Mouse (Mus musculus) kidney, adult 2 months (tissue): Measurements from ENCODE around the gene Aurkb. TPM values are rescaled to one million over a fixed set of nuclear protein-coding genes. Genes with fewer than 3 reads are reported as not detected.

Experiments used
- DNase-seq: peaks from one replicate; pipeline ENCODE4 v3.0.0; 2021
- H3K27ac ChIP-seq: fragments of 200-500 bp; 2 replicates; pipeline ENCODE4 v1.5.1; 2012; ENCODE audit warnings: low read depth, low read length, control low read depth, inconsistent platforms; ENCODE audit not compliant: insufficient read depth
- H3K27me3 ChIP-seq: fragments of 200-500 bp; replicated peaks from 2 replicates; pipeline ENCODE4 v1.6.1; 2012; ENCODE audit warnings: mild to moderate bottlenecking, moderate library complexity, low read length, inconsistent platforms; ENCODE audit not compliant: control insufficient read depth, insufficient read depth
- H3K36me3 ChIP-seq: fragments of 200-500 bp; 2 replicates; pipeline ENCODE4 v1.6.1; 2012; ENCODE audit warnings: mild to moderate bottlenecking, moderate library complexity, low read length, inconsistent platforms; ENCODE audit not compliant: control insufficient read depth, insufficient read depth
- H3K4me1 ChIP-seq: fragments of 200-500 bp; 2 replicates; pipeline ENCODE4 v1.6.1; 2011; ENCODE audit warnings: low read length; ENCODE audit not compliant: control insufficient read depth, insufficient read depth
- H3K4me3 ChIP-seq: fragments of 200-500 bp; 2 replicates; pipeline ENCODE4 v1.5.1; 2011; ENCODE audit warnings: mild to moderate bottlenecking, low read depth, low read length, control low read depth; ENCODE audit not compliant: insufficient read depth
- CTCF ChIP-seq: fragments of 200-500 bp; conservative IDR thresholded peaks from 2 replicates; pipeline ENCODE4 v1.5.1; 2011; ENCODE audit warnings: low read depth, mild to moderate bottlenecking, control low read depth, low read length, moderate library complexity, mixed read lengths; ENCODE audit not compliant: insufficient read depth, insufficient read length
- POLR2A ChIP-seq: fragments of 200-500 bp; IDR thresholded peaks from one replicate; pipeline ENCODE4 v1.6.1; 2011; ENCODE audit warnings: low read depth, low read length, control low read depth
- whole genome bisulfite sequencing: fragments of 180-500 bp; shearing (Covaris S2); methylation state at CpG from one replicate; pipeline ENCODE4 v1.1.7; 2018; 5-methylcytosine and 5-hydroxymethylcytosine counted together
- polyA plus RNA-seq: library from polyadenylated mRNA; depleted of rRNA; stranded (reverse); fragments of >200 nt; gene quantifications from 2 replicates; pipeline ENCODE4 v1.2.3, GENCODE M21; 2012

Gene Aurkb
- polyA plus RNA-seq, 1 experiment = 1.7 TPM

- DNase-seq = no peak
- 55% methylated on average over 6 of the region's 6 CpGs for WGBS
- H3K36me3 ChIP-seq = no peaks in the 10 kb centered on the region
- no peaks in the 10 kb centered on the region for H3K27me3 ChIP-seq
- no peak overlapping the region for H3K4me3 ChIP-seq
- no peak for TF ChIP-seq CTCF
- TF ChIP-seq POLR2A = no peak
- H3K4me1 ChIP-seq = peaks cover 6% of the 10 kb centered on the region
- H3K27ac ChIP-seq = no peak overlapping the region
Observed at GRCm38 (mm10) chr11:69085608-69086007, 40.2 kb downstream of the Aurkb start.

- H3K36me3 ChIP-seq = no peaks in the 10 kb centered on the region
- H3K4me1 ChIP-seq = peaks cover 6% of the 10 kb centered on the region
- 57% methylated on average over 6 of the region's 6 CpGs for WGBS
- no peak overlapping the region for H3K27ac ChIP-seq
- TF ChIP-seq POLR2A (no peak), CTCF (no peak)
- no peaks in the 10 kb centered on the region for H3K27me3 ChIP-seq
- no peak overlapping the region for H3K4me3 ChIP-seq
- DNase-seq = no peak
Observed at GRCm38 (mm10) chr11:69086390-69086789, 40.9 kb downstream of the Aurkb start.

GRCm38 (mm10) chr11:69087082-69087481 is 41.6 kb downstream of the Aurkb start:
- TF ChIP-seq POLR2A (no peak), CTCF (no peak)
- H3K4me3 ChIP-seq = no peak overlapping the region
- WGBS = 65% methylated on average over 4 of the region's 4 CpGs
- peaks cover 6% of the 10 kb centered on the region for H3K4me1 ChIP-seq
- DNase-seq = no peak
- H3K36me3 ChIP-seq = no peaks in the 10 kb centered on the region
- no peaks in the 10 kb centered on the region for H3K27me3 ChIP-seq
- H3K27ac ChIP-seq = no peak overlapping the region

DNA sequence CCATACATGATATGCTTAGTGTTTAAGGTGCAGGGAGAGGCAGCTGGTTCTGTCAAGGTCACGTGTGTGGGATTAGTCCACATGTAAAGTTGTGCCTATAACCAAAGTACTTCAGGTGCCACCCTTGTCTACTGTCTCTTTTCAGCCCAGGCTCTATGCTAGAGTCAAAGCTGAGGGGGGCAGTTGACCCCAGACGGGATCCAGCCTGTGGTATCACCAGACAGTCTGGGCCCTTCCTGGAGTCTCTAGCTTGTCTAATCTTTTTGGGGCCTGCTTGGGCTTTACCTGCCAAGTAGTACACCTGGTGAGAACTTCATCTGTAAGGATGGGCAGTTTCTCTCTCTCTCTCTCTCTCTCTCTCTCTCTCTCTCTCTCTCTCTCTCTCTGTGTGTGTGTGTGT is 42.1 kb downstream of the Aurkb start:
- peaks cover 7% of the 10 kb centered on the region for H3K4me1 ChIP-seq
- no peak for DNase-seq
- no peak overlapping the region for H3K4me3 ChIP-seq
- no peak overlapping the region for H3K27ac ChIP-seq
- no peak for TF ChIP-seq POLR2A
- TF ChIP-seq CTCF = no peak
- no peaks in the 10 kb centered on the region for H3K27me3 ChIP-seq
- WGBS = 90% methylated on average over 2 of the region's 2 CpGs
- no peaks in the 10 kb centered on the region for H3K36me3 ChIP-seq

DNA sequence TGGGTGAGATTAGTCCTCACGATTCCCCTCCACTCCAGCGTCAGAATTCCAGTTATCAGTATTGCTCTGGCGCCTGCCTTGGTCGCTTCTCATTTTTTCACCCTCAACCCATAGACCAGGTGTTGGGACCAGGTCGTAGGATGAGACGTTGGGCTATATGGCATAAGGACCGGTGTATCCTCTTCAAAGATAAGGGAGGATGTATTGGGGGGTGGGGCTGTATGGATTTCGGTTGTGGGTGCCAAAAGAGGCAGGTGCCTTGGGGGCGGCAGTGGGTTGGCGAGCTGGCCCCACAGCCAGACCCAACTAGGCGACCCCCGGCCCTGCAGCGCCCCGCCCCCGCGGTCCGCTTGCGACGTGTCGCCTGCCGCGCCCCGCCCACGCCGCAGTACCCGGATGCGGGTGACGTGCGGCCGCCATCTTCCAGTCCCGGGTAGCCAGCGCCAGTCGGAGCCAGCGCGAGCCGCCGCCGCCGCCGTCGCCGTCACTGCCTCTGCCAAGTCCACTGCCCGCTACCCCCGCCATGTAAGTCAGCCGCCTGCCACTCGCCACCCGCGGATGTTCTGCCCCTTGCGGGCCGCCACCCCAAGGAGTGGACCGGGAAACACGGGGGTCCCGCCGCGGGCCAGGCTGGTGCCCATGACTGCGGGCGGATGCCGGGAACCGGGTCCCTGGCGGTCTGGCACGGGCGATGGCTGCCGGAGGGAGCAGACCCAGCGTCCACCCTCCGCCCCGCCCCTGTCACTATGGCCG is 42.8 kb downstream of the Aurkb start, which contains the start of gene Vamp2:
Gene Vamp2, plus strand, starts transcription at position 388 of the 753 bp plus-strand sequence.
- Histone ChIP-seq H3K27ac (peak within 1 kb of the TSS; percentile 98), H3K27me3 (no peaks in the 10 kb centered on the region), H3K4me3 (peak within 1 kb of the TSS; percentile 98), H3K4me1 (peaks cover 11% of the 10 kb centered on the region), H3K36me3 (no peaks in the 10 kb centered on the region)
- peak; percentile 92 for DNase-seq
- WGBS = 1% methylated on average over 67 of the region's 67 CpGs
- no peak for TF ChIP-seq CTCF
- TF ChIP-seq POLR2A = no peak

DNA sequence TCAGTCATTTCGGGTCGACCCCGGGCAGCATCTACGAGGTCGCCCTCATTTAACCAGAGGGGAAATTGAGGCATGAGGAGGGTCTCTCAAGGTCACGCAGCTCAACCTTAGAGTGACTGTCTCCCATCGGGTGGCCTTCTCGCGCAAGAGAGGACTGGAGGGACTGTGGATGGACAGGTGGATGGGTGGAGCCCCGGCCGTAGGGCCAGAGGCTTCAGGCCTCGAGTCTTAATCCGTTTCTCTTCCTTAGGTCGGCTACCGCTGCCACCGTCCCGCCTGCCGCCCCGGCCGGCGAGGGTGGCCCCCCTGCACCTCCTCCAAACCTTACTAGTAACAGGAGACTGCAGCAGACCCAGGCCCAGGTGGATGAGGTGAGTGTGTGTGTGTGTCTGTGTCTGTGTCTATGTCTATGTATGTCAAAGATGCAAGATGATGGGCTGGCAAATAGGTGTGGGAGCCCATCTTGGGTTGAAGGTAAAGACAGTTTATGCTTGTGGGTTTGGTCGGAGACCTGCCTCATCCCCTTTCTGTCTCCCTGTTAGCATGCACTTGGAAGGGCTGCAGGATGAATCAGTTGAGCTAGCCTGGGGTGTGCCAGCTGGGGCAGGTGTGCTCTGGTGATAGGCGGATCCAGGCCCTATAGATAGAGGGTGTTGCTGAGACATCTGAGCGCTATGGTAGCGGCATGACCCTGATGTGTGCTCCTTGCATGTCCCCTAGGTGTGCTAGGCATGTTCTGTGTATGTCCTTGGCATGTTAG is 43.6 kb downstream of the Aurkb start:
- H3K27ac ChIP-seq = peak overlapping the region; percentile 98
- no peaks in the 10 kb centered on the region for H3K27me3 ChIP-seq
- TF ChIP-seq CTCF = no peak
- no peak for TF ChIP-seq POLR2A
- WGBS = 7% methylated on average over 25 of the region's 25 CpGs
- peak overlapping the region; percentile 98 for H3K4me3 ChIP-seq
- peak; percentile 47 for DNase-seq
- peaks cover 11% of the 10 kb centered on the region for H3K4me1 ChIP-seq
- H3K36me3 ChIP-seq = no peaks in the 10 kb centered on the region
